ENCODE assay signal across 12 mouse cellular contexts in the genomic region with DNA sequence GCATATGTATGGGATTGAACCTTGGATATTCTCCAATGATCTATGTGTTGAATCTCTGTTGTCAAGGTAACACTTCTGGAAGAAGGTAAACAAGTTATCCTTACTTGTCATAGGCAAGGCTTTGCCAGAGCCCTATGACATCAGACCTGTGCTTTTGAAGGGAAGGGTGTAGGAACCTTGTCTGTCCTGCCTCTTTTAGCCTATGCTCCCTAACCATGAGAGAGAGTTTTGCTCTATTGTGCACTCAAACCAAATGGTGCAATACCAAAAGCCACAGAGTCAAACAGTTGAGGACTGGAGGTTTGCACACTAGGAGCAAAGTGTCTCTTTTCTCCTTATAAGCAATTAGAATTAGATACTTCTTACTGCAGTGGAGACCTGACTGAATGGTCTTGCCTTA. TPM values are rescaled to one million over a fixed set of nuclear protein-coding genes. Genes with fewer than 3 reads are reported as not detected.
ATAC-seq lines count a peak whose summit lies in the region.
"Had no signal": no experiment of that assay in that cellular context is flagged by ENCODE, and none has a peak within 500 bp of the region (broad histone marks: within the 10 kb centered on the region; RNA-seq: fewer than 3 reads in every experiment).

No protein-coding gene starts in this region.

- ATAC-seq in granulocyte monocyte progenitor cell, adult 5-6 weeks (replicated peaks; ENCODE audit: poor library complexity, severe bottlenecking), result peak; percentile 69
- ATAC-seq in megakaryocyte progenitor cell, adult 5-6 weeks (replicated peaks; ENCODE audit: poor library complexity), result peak; percentile 57

RNA-seq across cellular contexts. Expression of a gene that starts 11.8 kb away (rescaled TPM):
- not detected in 2 replicates for total RNA-seq in granulocyte monocyte progenitor cell, adult 5-6 weeks (2014; fragmentation: Nextera tagmentation)
- total RNA-seq in granulocyte monocyte progenitor cell, adult 5-6 weeks (2017), result 0.36 TPM in 1 of 2 replicates, not detected in the other
- total RNA-seq in megakaryocyte progenitor cell, adult 5-6 weeks (2015), result not detected in 2 replicates
- total RNA-seq in megakaryocyte progenitor cell, adult 5-6 weeks (2017), result 0.30 TPM in 1 of 2 replicates, not detected in the other
- total RNA-seq: adrenal gland, adult 18-20 months; adrenal gland, adult 2 months; adrenal gland, adult 8-10 months; adrenal gland, postnatal 10 days; adrenal gland, postnatal 14 days; adrenal gland, postnatal 25 days; adrenal gland, postnatal 36 days; adrenal gland, postnatal 4 days; MEL had no signal

RNA-seq across cellular contexts. Expression of a gene that starts 48.7 kb away (rescaled TPM):
- total RNA-seq in granulocyte monocyte progenitor cell, adult 5-6 weeks (2014; fragmentation: Nextera tagmentation), result not detected in 2 replicates
- not detected in 2 replicates for total RNA-seq in granulocyte monocyte progenitor cell, adult 5-6 weeks (2017)
- total RNA-seq in megakaryocyte progenitor cell, adult 5-6 weeks (2015), result 0.07 TPM in 1 of 2 replicates, not detected in the other
- total RNA-seq in megakaryocyte progenitor cell, adult 5-6 weeks (2017), result 0.33 TPM in 1 of 2 replicates, not detected in the other
- total RNA-seq: adrenal gland, adult 18-20 months; adrenal gland, adult 2 months; adrenal gland, adult 8-10 months; adrenal gland, postnatal 10 days; adrenal gland, postnatal 14 days; adrenal gland, postnatal 25 days; adrenal gland, postnatal 36 days; adrenal gland, postnatal 4 days; G1E; MEL had no signal
